In the genomic region with DNA sequence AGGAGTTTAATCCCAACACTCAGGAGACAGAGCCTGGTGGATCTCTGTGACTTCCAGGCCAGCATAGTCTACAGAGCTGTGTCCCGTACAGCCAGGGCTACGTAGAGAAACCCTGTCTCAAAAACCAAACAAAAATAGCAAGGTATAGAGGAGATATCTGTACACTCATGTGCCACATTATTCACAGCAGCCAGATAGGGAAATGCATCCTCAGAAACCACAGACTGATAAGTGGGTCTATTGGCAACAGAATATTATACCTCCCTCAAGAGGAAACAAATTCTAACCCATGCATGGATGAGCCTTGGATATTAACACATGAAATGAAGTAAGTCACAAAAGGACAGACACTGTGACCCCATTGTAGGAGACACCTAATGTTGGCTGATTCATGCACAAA, we compare ENCODE assay signal across 25 mouse cellular contexts. TPM values are rescaled to one million over a fixed set of nuclear protein-coding genes. Genes with fewer than 3 reads are reported as not detected.
"Had no signal": no experiment of that assay in that cellular context is flagged by ENCODE, and none has a peak within 500 bp of the region (broad histone marks: within the 10 kb centered on the region; RNA-seq: fewer than 3 reads in every experiment).

No protein-coding gene starts in this region.

- ATAC-seq: hindbrain, postnatal 0 days; intestine, embryonic 16.5 days had no signal

- H3K9me3 ChIP-seq: heart, embryonic 13.5 days; heart, embryonic 15.5 days; hindbrain, embryonic 13.5 days; hindbrain, embryonic 15.5 days; limb, embryonic 13.5 days; limb, embryonic 15.5 days; liver, embryonic 13.5 days had no signal

- H3K27ac ChIP-seq: heart, adult 2 months; heart, embryonic 13.5 days; heart, embryonic 15.5 days; hindbrain, embryonic 13.5 days; hindbrain, embryonic 15.5 days; hindbrain, postnatal 0 days; layer of hippocampus, adult 2 months; limb, embryonic 13.5 days; limb, embryonic 15.5 days; liver, embryonic 13.5 days had no signal

- H3K4me3 ChIP-seq: heart, adult 2 months; heart, embryonic 13.5 days; heart, embryonic 15.5 days; hindbrain, embryonic 13.5 days; hindbrain, embryonic 15.5 days; layer of hippocampus, adult 2 months; limb, embryonic 13.5 days; limb, embryonic 15.5 days; liver, embryonic 13.5 days had no signal

- H3K27me3 ChIP-seq: heart, embryonic 13.5 days; heart, embryonic 15.5 days; hindbrain, embryonic 13.5 days; hindbrain, embryonic 15.5 days; limb, embryonic 13.5 days; limb, embryonic 15.5 days had no signal

- H3K9ac ChIP-seq: heart, embryonic 13.5 days; heart, embryonic 15.5 days; hindbrain, embryonic 13.5 days; hindbrain, embryonic 15.5 days; limb, embryonic 13.5 days; limb, embryonic 15.5 days; liver, embryonic 13.5 days had no signal

- H3K36me3 ChIP-seq: heart, embryonic 13.5 days; heart, embryonic 15.5 days; hindbrain, embryonic 15.5 days; limb, embryonic 15.5 days; liver, embryonic 13.5 days had no signal

- DNase-seq: gastrocnemius, postnatal 14 days; gastrocnemius, postnatal 36 days; heart, adult 11 months; heart, adult 2 months; heart, postnatal 14 days; heart, postnatal 36 days; kidney, adult 11 months; kidney, adult 8-10 months; kidney, postnatal 10 days; kidney, postnatal 25 days; kidney, postnatal 4 days; layer of hippocampus, adult 9-11 months; layer of hippocampus, postnatal 36 days; left cerebral cortex, postnatal 4 days; liver, embryonic 13.5 days had no signal

RNA-seq across cellular contexts. Expression of a gene that starts 57.4 kb away (rescaled TPM):
- total RNA-seq: gastrocnemius, adult 8-10 months; gastrocnemius, postnatal 14 days; heart, adult 2 months; heart, postnatal 36 days had no signal
